Mouse (Mus musculus) G1E (cell line): ENCODE results near the gene Cacng7.

Experiments
- CTCF ChIP-seq: IDR thresholded peaks from 2 replicates; pipeline ENCODE4 v1.5.1; 2012; ENCODE audit warnings: low read depth, low read length, inconsistent platforms, mixed read lengths
- GATA1 ChIP-seq: IDR thresholded peaks from 2 replicates; pipeline ENCODE4 v1.6.1; 2012; ENCODE audit warnings: borderline replicate concordance, low read length, inconsistent platforms, mixed read lengths
- POLR2AphosphoS5 ChIP-seq: IDR thresholded peaks from 2 replicates; pipeline ENCODE4 v1.6.1; 2012; ENCODE audit warnings: low read depth, low read length, inconsistent platforms; ENCODE audit not compliant: insufficient replicate concordance
- TAL1 ChIP-seq: conservative IDR thresholded peaks from 2 replicates; pipeline ENCODE4 v1.6.1; 2012; ENCODE audit warnings: low read depth, low read length, inconsistent platforms, mixed read lengths

DNA sequence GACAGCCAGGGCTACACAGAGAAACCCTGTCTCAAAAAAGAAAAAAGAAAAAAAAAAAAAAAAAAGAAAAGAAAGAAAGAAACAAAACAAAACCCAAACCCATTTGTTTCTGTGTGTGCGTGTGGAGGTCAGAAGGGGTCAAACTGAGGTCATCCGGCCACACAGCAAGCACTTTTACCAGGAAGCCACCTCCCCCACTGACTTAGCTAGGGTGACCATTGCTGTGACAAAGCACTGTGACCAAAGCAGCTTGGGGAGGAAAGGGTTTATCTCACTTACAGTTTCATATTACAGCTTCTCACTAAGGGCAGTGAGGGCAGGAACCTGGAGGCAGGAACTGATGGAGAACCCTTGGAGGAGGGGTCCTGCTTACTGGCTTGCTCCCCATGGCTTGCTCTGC, 39.6 kb downstream of the Cacng7 start:
- TF ChIP-seq CTCF: no peak
- no peak for TF ChIP-seq GATA1
- TF ChIP-seq POLR2AphosphoS5: no peak
- no peak for TF ChIP-seq TAL1
